Mouse (Mus musculus) cerebral cortex, adult 2 months (tissue): ENCODE measurements around the gene Itih2.

Source experiments
- WGBS: fragments of 180-500 bp; shearing (Covaris S2); methylation state at CpG from one replicate; pipeline ENCODE4 v1.1.7; 2018; 5-methylcytosine and 5-hydroxymethylcytosine counted together

The Itih2 gene

GRCm38 (mm10) chr2:10118751-10119150 is 12.4 kb downstream of the Itih2 start:
- WGBS, result 64% methylated on average over 1 of the region's 1 CpGs

DNA sequence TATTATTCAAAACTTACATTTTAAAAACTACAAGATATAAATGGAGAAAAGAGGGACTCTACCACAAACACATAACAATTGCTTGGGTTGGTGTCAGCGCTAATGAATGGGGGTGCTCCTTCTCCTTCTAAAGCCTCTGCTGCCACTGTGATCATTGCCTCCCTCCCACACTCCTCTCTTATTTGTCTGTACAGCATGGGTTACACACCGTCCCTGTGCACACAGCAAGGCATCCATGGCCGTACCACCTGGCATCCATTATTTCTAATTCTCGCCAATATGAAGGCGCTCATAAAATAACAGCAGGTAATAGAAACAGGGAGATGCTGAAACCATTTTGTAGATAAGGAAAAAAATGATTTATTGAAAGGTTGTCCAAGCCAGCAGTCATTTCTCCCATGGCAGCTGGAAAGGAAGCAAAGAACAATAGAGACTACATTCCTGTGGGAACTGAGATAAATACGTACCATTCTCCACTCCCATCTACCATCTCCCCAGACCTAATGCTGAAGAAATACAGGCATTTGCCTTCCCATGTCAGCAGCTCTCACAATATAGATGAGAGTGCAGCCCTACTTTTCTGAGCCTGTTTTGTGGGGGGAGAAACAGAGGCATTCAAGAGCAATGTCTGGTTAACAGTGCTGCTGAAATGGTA is 22.5 kb downstream of the Itih2 start:
- 81% methylated on average over 6 of the region's 6 CpGs for WGBS

- 31% methylated on average over 6 of the region's 6 CpGs for WGBS
Measured at GRCm38 (mm10) chr2:10101180-10101579, 30.0 kb downstream of the Itih2 start.

GRCm38 (mm10) chr2:10100471-10100870 is 30.7 kb downstream of the Itih2 start:
- WGBS, result 83% methylated on average over 2 of the region's 2 CpGs

DNA sequence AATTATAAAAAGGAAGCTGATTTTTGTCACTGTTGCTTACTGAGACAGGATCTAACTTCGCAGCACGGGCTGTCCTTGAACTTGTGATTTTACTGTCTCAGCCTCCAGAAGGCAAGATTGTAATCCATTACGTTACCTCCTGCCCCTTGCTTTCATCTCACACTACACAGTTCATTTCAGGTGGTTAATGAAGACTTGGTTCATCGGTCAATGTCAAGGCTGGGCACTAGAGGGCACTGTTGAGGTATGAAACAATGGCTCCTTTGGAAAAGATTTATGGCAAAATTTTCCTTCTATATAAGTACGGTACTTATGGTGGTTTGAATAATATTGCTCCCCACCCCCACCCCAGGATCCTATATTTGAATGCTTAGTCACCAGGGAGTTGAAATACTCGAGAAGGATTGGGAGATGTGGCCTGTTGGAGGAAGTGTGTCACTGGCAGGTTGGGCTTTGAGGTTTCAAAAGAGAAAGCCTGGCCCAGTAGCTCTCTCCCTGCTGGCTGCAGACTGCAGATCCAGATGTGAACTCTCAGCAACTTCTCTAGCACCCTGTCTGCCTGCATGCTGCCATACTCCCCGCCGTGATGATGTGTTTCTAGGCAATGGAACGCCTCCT is 32.5 kb downstream of the Itih2 start:
- 35% methylated on average over 9 of the region's 9 CpGs for WGBS

DNA sequence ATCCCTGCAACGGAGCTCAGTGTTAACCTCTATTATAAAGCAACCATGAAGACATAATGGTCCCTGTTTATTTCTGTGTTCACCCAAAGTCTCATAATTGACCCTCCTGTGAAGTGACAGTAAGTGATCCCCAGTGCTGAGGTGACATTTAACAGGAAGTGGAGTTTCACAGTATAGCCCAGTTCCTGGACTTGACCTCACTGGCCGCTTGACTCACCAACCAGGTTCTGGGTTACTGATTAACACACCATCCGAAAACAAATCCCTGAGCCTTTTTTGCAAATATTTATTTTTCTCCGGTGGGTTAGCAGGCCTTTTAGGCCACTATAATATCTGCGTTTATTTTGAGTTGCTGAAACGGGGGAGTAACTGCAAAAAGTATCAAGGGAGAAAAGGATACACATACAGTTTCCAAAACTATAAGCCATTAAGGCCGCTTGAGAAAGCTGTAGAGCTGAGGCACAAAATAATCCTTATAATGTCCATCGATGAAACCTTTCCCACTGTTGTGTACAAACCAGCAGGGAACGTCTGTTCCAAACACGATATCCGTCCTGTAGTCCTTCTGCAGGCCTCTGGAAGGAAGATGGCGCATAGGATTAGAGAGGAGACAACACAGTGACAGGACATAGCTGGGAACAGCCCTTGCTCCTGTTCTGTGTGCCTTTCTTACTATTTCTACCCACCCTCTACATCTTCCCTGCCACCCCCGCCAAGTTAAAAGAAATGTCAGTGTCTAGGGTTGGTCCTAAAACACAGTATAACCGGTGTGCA is 36.7 kb downstream of the Itih2 start:
- WGBS, result 91% methylated on average over 14 of the region's 14 CpGs

GRCm38 (mm10) chr2:10087256-10087850 is 43.8 kb downstream of the Itih2 start:
- WGBS, result 70% methylated on average over 8 of the region's 8 CpGs

DNA sequence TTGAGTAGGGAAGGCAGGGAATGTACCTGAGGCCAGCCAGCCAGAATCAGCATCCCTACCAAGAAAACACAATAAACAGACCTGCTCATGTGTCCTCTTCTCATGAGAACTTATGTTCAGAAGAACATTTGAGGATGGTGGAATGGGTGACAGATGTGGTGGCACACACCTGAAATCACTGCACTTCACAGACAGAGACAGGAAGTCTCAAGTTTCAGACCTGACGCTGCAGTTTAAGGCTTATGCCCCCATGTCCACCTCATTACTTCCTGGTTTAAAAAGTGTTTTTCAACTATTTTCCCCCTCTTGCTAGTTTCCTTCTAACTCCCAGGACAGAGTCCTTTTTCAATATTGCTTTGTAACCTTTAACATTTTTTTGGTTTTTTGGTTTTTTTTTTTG is 48.5 kb downstream of the Itih2 start:
- WGBS, result 71% methylated on average over 1 of the region's 1 CpGs

GRCm38 (mm10) chr2:10081453-10082080 is 49.6 kb downstream of the Itih2 start:
- WGBS, result 82% methylated on average over 5 of the region's 5 CpGs

DNA sequence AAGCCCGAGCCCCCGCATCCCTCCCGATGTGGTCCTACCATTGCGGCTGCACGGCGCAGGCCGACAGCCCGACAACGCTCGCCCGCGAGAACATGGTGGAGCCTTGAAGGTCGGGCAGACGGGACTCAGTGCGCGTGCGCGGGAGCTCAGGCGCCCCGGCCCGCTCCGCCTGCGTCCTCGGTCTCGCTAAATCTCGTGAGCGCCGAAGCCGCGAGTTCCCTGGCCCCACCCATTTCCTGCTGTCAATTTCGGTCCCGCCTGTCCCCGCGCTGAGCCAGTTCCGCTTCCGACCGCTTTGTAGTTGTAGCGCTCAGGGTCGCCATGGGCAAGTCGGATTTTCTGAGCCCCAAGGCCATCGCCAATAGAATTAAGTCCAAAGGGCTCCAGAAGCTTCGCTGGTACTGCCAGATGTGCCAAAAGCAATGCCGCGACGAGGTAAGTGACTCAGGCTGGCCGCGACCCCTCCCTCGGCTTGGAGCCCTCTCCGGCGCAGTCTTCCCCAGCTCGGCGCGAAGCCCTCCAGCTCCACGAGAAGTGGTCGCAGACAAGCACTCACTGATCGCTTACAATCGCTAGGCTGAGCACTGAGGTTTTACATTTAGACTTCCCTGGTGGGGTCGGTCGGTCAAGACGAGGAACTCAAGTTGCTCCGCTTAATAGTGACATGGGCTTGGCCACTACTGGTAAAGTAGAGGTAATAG is 50.7 kb downstream of the Itih2 start, which contains the start of the genes Atp5c1 and Kin:
Atp5c1 (minus strand) TSS at position 201 of the 701 bp plus-strand sequence.
Kin (plus strand) TSS at position 284 of the 701 bp plus-strand sequence.
- WGBS, result under 1% methylated on average over 61 of the region's 61 CpGs

DNA sequence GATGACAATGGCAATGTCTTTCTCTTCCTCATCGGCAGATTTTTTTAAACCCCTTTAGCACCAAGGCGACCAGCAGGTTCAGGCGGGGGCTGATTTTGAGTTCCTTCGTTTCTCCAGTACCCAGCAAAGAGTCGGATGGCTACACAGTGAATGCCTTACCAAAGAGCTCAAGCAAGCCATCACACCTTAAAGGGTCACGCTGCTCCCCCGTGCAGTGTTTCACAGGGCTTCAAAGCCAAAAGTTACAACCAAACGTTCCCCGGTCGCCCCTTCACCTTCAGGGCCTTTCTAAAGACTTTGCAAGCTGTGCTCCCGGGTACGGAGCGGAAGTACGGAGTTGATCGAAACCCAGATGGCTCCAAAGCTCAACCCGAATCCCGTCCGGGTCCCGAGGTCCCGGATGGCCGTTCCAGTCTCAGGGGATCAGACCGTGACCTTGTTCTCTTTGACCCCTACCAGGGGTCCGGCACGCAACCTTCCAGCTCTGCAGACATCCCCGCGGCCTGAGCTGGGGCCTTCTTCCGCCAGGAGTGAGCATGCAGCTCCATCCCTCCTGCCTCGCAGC is 51.4 kb downstream of the Itih2 start:
- under 1% methylated on average over 28 of the region's 28 CpGs for WGBS

DNA sequence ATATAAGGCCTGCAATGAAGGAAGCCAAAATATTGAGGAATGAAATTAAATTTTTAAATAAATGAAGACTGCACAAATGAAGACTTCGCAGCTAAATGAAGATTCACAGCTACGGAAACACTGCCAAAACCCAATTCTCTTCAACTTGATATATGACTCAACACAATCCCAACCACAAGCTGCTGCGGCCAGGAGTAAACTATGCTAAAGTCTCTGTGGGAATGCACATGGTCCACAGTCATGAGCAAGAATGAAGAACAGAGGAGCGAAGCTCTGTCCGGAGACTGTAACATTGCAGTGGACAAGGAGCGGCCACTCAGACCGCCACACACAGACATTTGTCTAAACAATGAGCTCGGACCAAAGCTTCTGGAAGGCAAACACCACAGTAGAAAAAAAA is 54.5 kb downstream of the Itih2 start:
- WGBS, result 47% methylated on average over 8 of the region's 8 CpGs

GRCm38 (mm10) chr2:10074470-10074869 is 56.7 kb downstream of the Itih2 start:
- WGBS, result 79% methylated on average over 7 of the region's 7 CpGs

DNA sequence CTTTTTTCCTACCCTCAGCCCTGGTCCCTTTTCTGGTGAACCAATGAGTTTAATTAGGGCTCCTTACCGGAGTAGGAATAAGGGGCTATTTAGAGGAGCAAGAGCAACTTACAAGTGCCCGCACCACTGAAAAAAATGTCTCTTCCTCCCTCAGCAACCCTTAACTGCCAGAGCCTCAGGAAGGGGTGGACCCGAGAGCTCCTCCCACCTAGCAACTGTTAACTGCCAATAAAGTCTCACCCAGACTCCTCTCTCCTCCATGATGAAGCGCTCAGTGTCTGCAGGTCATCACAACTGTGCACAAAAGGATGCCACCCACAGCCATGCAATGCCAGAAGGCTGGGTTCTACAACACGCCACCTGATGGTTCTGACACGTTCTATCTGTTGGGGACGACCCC is 59.4 kb downstream of the Itih2 start:
- WGBS, result 51% methylated on average over 7 of the region's 7 CpGs

GRCm38 (mm10) chr2:10058836-10059235 is 72.4 kb downstream of the Itih2 start:
- WGBS, result 82% methylated on average over 5 of the region's 5 CpGs

DNA sequence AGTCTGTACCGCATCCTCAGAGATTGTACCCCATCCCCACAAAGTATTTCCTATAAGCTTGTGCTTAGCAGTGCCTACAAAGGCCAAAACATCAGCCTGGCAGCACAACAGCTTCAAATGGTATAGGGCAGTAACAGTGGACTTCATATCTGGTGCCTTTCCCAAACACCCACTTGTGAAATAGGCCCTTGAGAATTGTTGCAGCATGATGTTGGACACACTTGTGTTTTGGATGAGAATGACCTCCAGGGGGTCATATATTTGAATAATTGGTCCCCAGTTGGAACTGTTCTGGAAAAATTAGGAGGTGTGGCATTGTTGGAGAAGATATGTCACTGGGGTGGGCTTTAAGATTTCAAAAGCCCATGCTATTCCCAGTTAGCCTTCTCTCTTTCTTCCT is 79.2 kb downstream of the Itih2 start:
- 90% methylated on average over 1 of the region's 1 CpGs for WGBS

GRCm38 (mm10) chr2:10050878-10051277 is 80.3 kb downstream of the Itih2 start:
- 57% methylated on average over 3 of the region's 3 CpGs for WGBS

DNA sequence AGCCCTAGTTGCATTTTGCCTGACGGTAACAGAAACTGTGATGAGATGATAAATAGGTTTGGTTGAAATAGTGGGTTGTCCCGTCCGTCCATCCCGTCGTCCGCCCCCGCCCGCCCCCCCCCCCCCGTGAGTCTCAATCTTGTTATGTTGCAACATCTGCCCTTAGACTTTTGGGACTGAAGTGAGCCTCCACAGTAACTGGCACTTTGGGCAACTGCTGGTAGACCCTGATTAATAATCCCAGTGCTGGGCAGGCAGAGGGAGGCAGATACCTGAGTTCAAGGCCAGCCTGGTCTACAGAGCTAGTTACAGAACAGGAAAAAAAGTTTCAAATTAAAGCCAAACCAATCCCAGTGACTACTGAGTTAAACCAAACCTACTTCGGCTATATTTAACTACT is 81.7 kb downstream of the Itih2 start:
- WGBS, result 9% methylated on average over 10 of the region's 10 CpGs

GRCm38 (mm10) chr2:10048461-10048860 is 82.7 kb downstream of the Itih2 start, which contains the start of gene Taf3:
Gene Taf3 (minus strand): TSS chr2:10048596.
- under 1% methylated on average over 36 of the region's 36 CpGs for WGBS

DNA sequence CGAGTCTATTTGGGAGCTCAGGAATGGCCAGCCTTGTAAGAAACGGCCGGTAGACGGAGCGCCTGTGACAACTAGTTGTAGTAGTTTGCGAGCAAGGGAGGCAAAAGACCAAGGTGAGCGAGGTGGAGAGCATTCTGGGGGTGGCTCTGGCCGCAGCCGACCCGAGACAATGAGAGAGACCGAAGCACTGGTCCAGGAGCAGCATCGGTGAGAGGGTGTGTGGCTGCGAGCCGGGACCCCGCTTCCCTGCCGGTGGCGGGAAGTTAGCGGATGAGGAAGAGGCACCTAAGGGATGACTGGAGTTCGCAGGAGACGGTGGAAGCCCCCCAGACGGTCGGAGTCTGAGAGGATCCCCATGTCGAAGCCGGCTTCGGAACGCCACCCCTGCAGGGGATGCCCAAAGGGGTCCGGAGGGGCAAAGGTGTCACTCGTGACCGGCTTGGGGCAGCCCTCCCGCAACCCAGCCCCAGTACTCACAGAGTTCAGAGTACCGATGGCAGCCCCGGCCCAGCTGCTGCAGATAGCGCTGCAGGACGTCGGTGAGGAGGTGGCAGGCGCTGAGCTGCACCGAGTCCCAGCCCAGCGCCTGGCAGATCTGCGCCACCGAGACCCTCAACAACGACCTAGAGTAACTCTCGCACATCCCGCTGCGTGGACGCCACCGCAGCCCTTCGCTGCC is 83.3 kb downstream of the Itih2 start:
- WGBS, result under 1% methylated on average over 47 of the region's 47 CpGs
